Mouse (Mus musculus) c-Kit-positive CD71-positive TER-119-negative erythroid progenitor cells, embryonic 14.5 days (primary cell): ENCODE results near the gene Myh3.

Source experiments
- DNase-seq: peaks from one replicate; pipeline ENCODE4 v3.0.0-alpha.2; 2013; ENCODE audit warnings: low read depth

Myh3 gene

DNA sequence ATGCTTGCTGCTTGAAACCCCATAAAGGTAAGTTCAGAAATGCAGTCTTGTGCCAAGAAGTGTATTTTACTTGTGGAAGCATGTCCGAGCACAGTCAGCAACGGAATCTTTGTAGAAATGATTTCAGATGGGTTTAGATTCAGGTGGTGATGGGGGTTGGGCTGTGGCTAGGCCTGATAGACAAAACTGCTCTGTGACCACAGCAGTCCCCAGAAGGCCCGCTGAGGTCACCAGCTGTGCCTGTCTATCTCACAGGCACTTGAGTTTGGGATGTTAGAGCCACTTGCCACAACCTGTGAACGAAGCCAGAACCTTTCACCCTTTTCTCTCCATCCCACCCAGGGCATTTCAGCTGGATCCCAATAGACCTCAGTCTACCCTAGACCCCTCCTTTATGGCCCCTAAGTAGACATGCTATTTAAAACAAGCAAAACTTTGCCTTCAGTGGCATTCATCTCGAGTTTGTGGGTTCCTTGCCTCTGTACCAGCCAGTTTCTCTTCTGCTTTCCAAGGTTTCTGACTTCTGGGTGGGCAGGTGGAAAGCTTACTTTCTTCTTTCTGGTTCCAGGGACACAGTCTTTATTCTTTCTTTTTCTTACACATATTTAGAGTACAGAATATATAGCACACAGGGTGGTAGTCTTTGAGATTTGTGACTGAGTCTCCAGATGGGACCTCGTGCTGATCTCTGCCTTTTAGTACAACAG lies 66.6 kb downstream of the Myh3 start:
- DNase-seq: no peak

DNA sequence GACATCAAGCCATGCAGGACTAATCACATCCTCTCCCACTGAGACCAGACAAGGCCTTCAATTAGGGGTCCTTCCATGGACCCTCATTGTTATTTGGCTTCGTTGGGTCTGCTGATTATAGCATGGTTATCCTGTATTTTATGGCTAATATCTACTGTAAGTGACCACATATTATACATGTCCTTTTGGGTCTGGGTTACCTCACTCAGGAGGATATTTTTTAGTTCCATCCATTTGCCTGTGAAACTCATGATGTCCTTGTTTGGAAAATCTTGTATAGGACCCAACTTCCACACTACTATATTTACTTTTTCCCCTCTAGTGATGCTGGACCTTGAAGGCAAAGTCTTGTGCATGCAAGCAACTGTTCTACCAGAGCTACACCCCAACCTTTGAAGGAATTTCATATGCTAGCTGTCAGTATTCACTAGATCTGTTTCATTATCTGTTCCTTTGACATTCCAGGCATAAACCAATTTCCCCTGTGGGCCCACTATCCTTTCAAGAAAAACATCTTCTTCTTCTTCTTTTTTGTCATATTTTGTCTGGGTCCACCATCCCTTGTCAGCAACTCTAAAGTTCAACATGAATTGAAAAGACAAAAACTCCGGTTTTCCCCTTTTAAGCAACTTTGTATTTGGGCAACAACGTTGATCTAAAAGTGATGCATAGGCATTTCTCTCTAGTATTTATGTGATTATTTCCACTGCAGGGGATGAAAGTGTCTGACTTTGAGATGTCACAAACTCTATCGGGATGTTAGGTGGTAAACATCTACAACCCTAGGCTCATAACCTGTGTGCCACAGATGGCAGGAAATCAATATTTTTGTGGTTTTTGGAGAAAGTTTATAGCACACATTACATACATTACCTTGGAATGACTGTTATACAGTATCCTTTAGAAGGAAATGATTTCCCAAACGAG lies 67.6 kb downstream of the Myh3 start:
- DNase-seq: no peak

DNA sequence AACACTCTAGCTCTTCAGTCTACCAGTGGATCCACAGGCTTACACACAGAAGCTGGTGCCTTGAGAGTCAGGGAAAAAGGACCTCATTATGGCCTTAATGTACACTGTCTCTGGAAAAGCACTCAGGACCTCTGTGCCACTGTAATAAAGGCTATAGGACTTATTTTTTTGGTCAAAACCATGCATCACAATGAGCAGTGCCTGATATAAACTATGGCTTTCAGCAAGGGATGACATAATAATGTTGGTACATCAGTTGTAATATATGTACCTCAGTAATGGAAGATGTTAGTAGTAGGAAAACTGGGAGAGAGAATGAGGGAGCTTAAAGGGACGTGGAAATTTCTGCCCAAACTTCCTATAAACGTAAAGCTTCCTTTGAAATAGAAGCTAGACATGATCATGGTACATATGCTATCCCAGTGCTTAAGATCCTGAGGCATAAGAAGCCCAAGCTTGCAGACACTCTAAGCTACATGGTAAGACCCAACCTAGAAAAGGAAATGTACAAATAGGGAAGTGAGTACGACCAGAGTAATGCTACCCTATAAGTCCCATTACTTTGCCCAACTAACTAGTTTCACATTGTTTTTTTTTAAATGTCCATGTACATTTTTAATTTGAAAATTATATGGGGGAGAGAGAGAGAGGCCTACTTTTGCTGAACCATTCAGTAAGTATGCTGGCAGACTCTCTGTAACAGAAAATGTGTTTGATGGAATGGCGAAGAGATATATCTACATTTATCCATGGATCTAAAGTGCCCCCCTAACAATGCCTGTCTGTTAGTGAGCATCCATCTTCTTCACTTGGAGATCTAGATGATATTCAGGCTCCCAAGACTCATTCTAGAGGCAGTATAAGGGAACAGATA lies 68.5 kb downstream of the Myh3 start:
- DNase-seq: no peak

DNA sequence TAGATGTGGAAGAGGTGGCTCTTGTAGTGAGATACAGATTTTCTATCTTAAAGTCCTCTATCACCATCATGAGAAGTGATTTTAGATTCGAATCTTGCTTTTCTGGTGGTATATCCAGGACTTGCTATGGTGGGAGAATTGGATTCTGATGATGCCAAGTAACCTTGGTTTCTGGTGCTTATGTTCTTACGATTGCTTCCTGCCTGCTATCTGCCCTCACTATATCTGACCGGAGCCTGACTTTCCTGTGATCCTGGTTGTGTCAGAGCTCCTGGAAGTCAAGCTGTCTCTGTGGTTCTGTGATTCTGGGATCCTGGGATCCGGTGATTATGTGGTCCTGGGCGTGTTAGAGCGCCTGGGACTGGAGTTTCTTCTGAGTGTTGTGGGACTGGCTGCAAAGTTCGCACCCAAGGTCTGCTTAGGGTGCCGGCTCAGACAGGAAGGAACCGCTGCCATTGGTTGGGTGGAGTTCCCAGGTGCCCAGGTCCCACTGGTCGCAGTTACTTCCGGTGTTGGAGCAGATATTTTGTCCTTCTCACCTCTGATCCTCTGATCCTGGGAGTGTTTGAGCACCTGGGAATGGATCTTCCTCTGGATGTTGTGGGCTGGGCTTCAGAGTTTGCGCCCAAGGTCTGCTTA lies 69.3 kb downstream of the Myh3 start:
- DNase-seq: no peak

DNA sequence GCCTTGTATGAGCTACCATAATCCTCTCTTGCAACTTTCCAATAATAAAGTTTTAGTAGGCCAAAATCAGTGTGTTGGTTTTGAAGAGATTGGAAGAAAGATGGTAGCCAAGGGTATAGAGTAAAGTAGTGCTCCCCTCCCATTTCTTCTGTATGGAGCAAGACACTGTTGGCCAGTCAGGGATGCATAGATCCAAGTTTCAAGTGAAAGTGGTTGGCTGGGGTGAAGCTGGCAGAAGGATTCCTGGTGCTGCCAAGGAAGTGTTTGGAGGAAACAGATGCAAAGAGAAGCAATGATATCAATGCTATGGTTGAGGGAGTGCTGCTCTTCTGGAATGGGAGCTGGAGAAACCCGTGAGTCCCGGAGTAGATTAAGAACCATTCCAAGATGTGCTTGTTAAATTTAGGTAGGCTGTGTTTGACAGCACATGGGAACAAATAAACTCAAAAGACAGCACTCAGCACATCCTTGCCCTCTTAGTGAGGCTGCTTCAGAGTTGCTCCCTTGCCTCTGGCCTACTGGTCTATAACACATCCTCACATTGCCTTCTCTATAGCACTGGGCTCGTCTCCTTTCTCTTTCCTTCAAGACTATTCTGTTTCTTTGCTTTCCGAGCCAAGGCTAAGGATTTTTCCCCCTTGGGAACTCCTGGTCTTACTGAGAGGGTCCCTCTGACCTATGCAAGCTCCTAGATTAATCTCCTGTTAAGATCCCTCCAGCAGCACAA lies 70.3 kb downstream of the Myh3 start:
- DNase-seq: no peak

DNA sequence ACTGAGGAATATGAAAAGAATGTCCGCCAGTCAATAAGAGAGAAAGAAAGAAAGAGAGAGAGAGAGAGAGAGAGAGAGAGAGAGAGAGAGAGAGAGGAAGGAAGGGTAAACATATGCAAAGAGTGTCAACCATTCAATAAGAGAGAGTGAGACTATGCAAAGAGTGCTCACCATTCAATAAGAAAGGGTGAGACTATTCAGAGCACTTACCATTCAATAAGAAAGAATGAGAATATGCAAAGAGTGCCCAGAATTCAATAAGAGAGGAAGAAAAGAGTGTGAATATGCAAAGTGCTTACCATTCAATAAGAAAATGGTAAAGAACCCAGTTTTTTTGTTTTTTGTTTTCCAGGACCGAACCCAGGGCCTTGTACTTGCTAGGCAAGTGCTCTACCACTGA lies 72.1 kb downstream of the Myh3 start:
- no peak for DNase-seq

DNA sequence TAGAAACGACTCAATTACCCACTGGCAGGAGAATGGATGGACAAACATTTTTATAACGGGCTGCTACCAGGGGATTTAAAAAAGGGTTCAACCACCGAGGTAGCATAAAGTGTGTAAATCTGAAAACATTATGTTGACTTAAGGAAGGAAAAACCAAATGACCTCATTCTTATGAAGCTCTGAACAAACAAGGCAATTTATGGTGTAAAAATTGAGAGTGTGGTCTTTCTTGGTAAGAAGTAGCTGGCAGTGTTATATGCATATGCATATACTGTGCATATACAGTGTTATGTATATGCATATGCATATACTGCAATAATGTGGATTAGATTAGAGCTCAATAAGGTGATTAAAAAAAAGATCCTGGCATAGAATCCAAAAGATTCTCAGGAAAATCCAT lies 73.1 kb downstream of the Myh3 start:
- DNase-seq: no peak
